Mouse (Mus musculus): Measurements from ENCODE around the gene Sipa1l1.

- TF ChIP-seq CTCF (IDR thresholded peaks at IDR 0.05; ENCODE audit: low read depth, low read length) (no peak), GATA1 (IDR thresholded peaks at IDR 0.05; ENCODE audit: borderline replicate concordance, low read length) (no peak), TAL1 (conservative IDR thresholded peaks at IDR 0.05; ENCODE audit: low read depth, low read length) (no peak)
Measured at GRCm38 (mm10) chr12:82254076-82254475, 85.0 kb downstream of the Sipa1l1 start.

Data from G1E (cell line).